8 mouse cellular contexts compared by ENCODE assay signal in genomic region chrX:102070591-102071471, GRCm38 (mm10). TPM values are rescaled to one million over a fixed set of nuclear protein-coding genes. Genes with fewer than 3 reads are reported as not detected.
DNase-seq lines count a peak whose midpoint lies in the region; ATAC-seq lines count a peak whose summit lies in the region.

Rtl5 (minus strand) TSS chrX:102071304.

- DNase-seq in MEL-GATA-1-ER (ENCODE audit: extremely low read depth, low read depth), result peak; percentile 68
- peak; percentile 49 to 51 for DNase-seq in cerebellum, adult 18-20 months
- DNase-seq in layer of hippocampus, postnatal 10 days (ENCODE audit: low spot score in 2 of 2), result peak; percentile 69 to 75
- DNase-seq in ovary, postnatal 10 days (ENCODE audit: low spot score), result peak; percentile 42
- DNase-seq in thymus, postnatal 36 days, result peak; percentile 65 to 79

- H3K27ac ChIP-seq in lung, embryonic 16.5 days (ENCODE audit: low read length), result peak within 1 kb of the TSS; percentile 64

- H3K4me2 ChIP-seq in lung, embryonic 16.5 days (ENCODE audit: low read depth, low read length), result peak within 1 kb of the TSS; percentile 72

- 22% methylated on average over 56 of the region's 61 CpGs for WGBS in lung, embryonic 16.5 days

- ATAC-seq in frontal cortex, adult (ENCODE audit: low TSS enrichment), result peak; percentile 86
- ATAC-seq in hematopoietic stem cell, adult 5-6 weeks (replicated peaks in 1 of 2; ENCODE audit: insufficient read depth in 1 of 2, low FRiP score in 2 of 2, low TSS enrichment in 1 of 2, low read depth in 1 of 2, poor library complexity in 2 of 2, severe bottlenecking in 2 of 2), result peak; percentile 92 to 97
- peak; percentile 94 for ATAC-seq in lung, embryonic 16.5 days (ENCODE audit: low read depth)

- H3K4me3 ChIP-seq in lung, embryonic 16.5 days (ENCODE audit: low read length), result peak within 1 kb of the TSS; percentile 58

- no peaks in the 10 kb centered on the region for H3K36me3 ChIP-seq in lung, embryonic 16.5 days (ENCODE audit: control insufficient read depth, insufficient read depth, low read length)

- H3K9ac ChIP-seq in lung, embryonic 16.5 days (ENCODE audit: low read length), result peak within 1 kb of the TSS; percentile 73

- H3K4me1 ChIP-seq in lung, embryonic 16.5 days (replicated peaks; ENCODE audit: control insufficient read depth, insufficient read depth, low read length), result no peaks in the 10 kb centered on the region

- H3K9me3 ChIP-seq in lung, embryonic 16.5 days (ENCODE audit: control insufficient read depth, low read length), result no peaks in the 10 kb centered on the region

- no peaks in the 10 kb centered on the region for H3K27me3 ChIP-seq in lung, embryonic 16.5 days (ENCODE audit: control insufficient read depth, insufficient read depth, low read depth, low read length)

RNA-seq across cellular contexts. Expression of gene Rtl5, which starts in this region (rescaled TPM):
- 9.9 and 20.5 TPM in 2 replicates for total RNA-seq in hematopoietic stem cell, adult 5-6 weeks (2017)
- total RNA-seq in layer of hippocampus, postnatal 10 days (2021), result 10 to 100 TPM; 13.0 to 14.5 TPM
- polyA plus RNA-seq in lung, embryonic 16.5 days (2015; fragmentation: Nextera tagmentation; extraction: Ambion mirVana), result 1.8 and 2.9 TPM in 2 replicates

Comparison
In these comparisons a context has a peak if more than half of its experiments do, and no peak if none do; other contexts are left out.
1. Peak in every context shown above with its lines: DNase-seq, ATAC-seq, H3K4me3 ChIP-seq and H3K27ac ChIP-seq.